Mouse (Mus musculus): ENCODE results near the gene AU022751.
"Not testable (repeated sequence)": the region's sequence is repeated elsewhere in the genome, so short reads cannot be mapped to it uniquely, and the experiment has no call there.

AU022751 gene

GRCm38 (mm10) chrX:6082954-6083680 lies at the start of gene AU022751:
Gene AU022751 (minus strand): TSS chrX:6083419.
- DNase-seq: no peak

- no peak for DNase-seq
These were observed 9.0 kb upstream of the AU022751 start for GRCm38 (mm10) chrX:6091996-6092757.

GRCm38 (mm10) chrX:6091547-6091946 lies 8.3 kb upstream of the AU022751 start:
- no peak for DNase-seq

GRCm38 (mm10) chrX:6061563-6061962 lies 21.7 kb downstream of the AU022751 start:
- no peak for DNase-seq

GRCm38 (mm10) chrX:6047936-6048614 lies 35.1 kb downstream of the AU022751 start:
- not testable (repeated sequence) for DNase-seq

GRCm38 (mm10) chrX:6047066-6047935 lies 35.9 kb downstream of the AU022751 start, which contains the start of gene Nudt11:
Gene Nudt11 (plus strand): TSS chrX:6047453.
- DNase-seq: not testable (repeated sequence)
